Mouse (Mus musculus): ENCODE data around the gene Armc5. TPM values are rescaled to one million over a fixed set of nuclear protein-coding genes. Genes with fewer than 3 reads are reported as not detected.

The Armc5 gene
- total RNA-seq, 1 experiment, result 11.4 TPM

DNA sequence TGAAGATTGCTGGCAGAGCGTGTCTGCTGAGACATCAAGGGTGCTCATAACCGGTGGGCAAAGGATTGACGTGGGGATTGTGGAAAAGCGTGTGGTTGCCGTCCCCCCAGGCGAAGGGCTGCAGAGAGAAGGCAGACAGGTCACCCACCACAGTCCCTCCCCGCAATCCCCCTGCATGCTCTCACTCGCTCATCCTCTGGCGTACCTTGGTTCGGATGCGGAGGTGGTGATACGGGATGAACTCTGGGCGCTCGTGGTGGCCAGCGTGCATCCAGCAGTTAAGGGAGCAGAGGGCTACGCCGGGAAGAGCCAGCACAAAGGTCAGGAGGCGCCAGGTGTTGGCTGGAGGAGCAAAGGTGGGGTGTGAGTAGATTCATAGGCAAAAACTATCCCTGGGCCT, 31.4 kb upstream of the Armc5 start:
- no peaks in the 10 kb centered on the region for H3K36me3 ChIP-seq (ENCODE audit: control insufficient read depth, insufficient read depth, low read length, poor library complexity, severe bottlenecking)
- in situ Hi-C loops (cut with MboI; ENCODE audit: low sequenced_read_pairs in 2 of 2, unreplicated experiment in 2 of 2), result loop anchor here (10.0 to 25.0 kb wide), 2 partner anchors 191 to 193 kb away; partner anchors contain the start of gene Trim72 (in 1 of the 2)
- H3K9me3 ChIP-seq (ENCODE audit: control insufficient read depth, insufficient read depth, low read depth, low read length), result no peaks in the 10 kb centered on the region
- no peak overlapping the region for H3K4me3 ChIP-seq (ENCODE audit: insufficient read depth in 1 of 2, low read depth in 1 of 2, low read length in 2 of 2, poor library complexity in 1 of 2, severe bottlenecking in 1 of 2)
- H3K4me1 ChIP-seq (ENCODE audit: control insufficient read depth in 2 of 2, insufficient read depth in 2 of 2, low read length in 2 of 2, poor library complexity in 1 of 2), result no peaks in the 10 kb centered on the region
- H3K27ac ChIP-seq (ENCODE audit: insufficient read depth, low read depth, low read length, poor library complexity, severe bottlenecking), result no peak overlapping the region
- no peak for DNase-seq (ENCODE audit: low read depth, low spot score)
- no peak for TF ChIP-seq HCFC1 (IDR thresholded peaks at IDR 0.05; ENCODE audit: borderline replicate concordance, insufficient read depth, low read length)
- H3K9ac ChIP-seq (ENCODE audit: insufficient read depth, low read depth, low read length, poor library complexity, severe bottlenecking), result no peak overlapping the region

DNA sequence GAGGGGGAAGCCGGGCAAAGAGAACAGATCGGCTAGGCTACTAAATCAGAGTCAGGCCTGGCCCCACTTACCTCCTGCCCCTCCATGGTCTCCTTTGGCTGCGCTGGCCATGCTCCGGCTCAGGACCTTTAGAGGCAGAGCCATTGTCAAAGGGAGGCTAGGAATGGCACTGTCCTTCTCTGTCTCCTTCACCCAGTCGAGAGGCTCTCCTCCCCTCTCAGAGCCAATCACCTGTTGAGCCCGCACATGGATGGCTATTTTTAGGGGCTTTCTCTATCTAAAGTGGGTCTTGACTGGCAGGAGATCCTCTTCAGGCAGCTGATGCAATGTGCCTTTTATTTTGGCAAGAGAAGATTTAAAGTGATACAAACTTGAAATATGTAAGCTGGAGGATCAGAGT, 31.0 kb upstream of the Armc5 start, which contains the start of gene Cox6a2:
Cox6a2 (minus strand) TSS at position 236 of the 400 bp plus-strand sequence.
- no peak within 1 kb of the TSS for H3K9ac ChIP-seq (ENCODE audit: insufficient read depth, low read depth, low read length, poor library complexity, severe bottlenecking)
- no peaks in the 10 kb centered on the region for H3K4me1 ChIP-seq (ENCODE audit: control insufficient read depth in 2 of 2, insufficient read depth in 2 of 2, low read length in 2 of 2, poor library complexity in 1 of 2)
- in situ Hi-C loops (cut with MboI; ENCODE audit: low sequenced_read_pairs in 2 of 2, unreplicated experiment in 2 of 2), result loop anchor here (10.0 to 25.0 kb wide), 2 partner anchors 191 to 194 kb away; partner anchors contain the start of gene Trim72 (in 1 of the 2)
- no peak within 1 kb of the TSS for H3K27ac ChIP-seq (ENCODE audit: insufficient read depth, low read depth, low read length, poor library complexity, severe bottlenecking)
- DNase-seq (ENCODE audit: low read depth, low spot score), result no peak
- TF ChIP-seq ZC3H11A (IDR thresholded peaks at IDR 0.05; ENCODE audit: borderline replicate concordance, low read depth, low read length) (no peak), ZNF384 (IDR thresholded peaks at IDR 0.05; ENCODE audit: low read depth, low read length) (no peak), MAFK (IDR thresholded peaks at IDR 0.05; ENCODE audit: insufficient read depth, low read depth, low read length) (no peak), CHD2 (IDR thresholded peaks at IDR 0.05; ENCODE audit: low read depth, low read length) (no peak), HCFC1 (IDR thresholded peaks at IDR 0.05; ENCODE audit: borderline replicate concordance, insufficient read depth, low read length) (no peak)
- no peaks in the 10 kb centered on the region for H3K9me3 ChIP-seq (ENCODE audit: control insufficient read depth, insufficient read depth, low read depth, low read length)
- no peaks in the 10 kb centered on the region for H3K36me3 ChIP-seq (ENCODE audit: control insufficient read depth, insufficient read depth, low read length, poor library complexity, severe bottlenecking)
- H3K4me3 ChIP-seq (ENCODE audit: insufficient read depth in 1 of 2, low read depth in 1 of 2, low read length in 2 of 2, poor library complexity in 1 of 2, severe bottlenecking in 1 of 2), result no peak within 1 kb of the TSS

DNA sequence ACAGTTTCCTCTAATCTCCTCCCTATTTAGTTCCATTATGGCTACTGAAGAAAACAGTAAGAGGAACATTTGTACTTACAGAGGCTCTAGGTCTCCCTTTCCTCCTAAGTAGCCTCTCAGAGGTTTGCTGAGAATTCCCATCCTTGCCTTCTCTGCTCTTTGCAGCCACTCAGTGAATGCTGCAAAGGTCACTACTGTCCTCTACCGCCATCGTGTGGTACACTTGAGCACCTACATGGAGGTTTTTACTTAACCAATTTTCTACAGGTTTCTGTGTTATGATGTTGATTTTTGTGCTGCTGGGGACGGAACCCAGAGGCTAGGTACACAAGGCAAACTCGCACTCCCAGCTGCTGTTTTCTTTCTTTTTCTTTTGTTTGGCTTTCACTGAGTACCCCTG, 29.0 kb upstream of the Armc5 start:
- H3K9ac ChIP-seq (ENCODE audit: insufficient read depth, low read depth, low read length, poor library complexity, severe bottlenecking), result no peak overlapping the region
- peak; percentile 59 for DNase-seq (ENCODE audit: low read depth, low spot score)
- no peak overlapping the region for H3K4me3 ChIP-seq (ENCODE audit: insufficient read depth in 1 of 2, low read depth in 1 of 2, low read length in 2 of 2, poor library complexity in 1 of 2, severe bottlenecking in 1 of 2)
- H3K27ac ChIP-seq (ENCODE audit: insufficient read depth, low read depth, low read length, poor library complexity, severe bottlenecking), result no peak overlapping the region
- in situ Hi-C loops (cut with MboI; ENCODE audit: low sequenced_read_pairs in 2 of 2, unreplicated experiment in 2 of 2), result loop anchor here (10.0 to 25.0 kb wide), 2 partner anchors 193 to 196 kb away; partner anchors contain the start of gene Trim72 (in 1 of the 2)
- TF ChIP-seq ZC3H11A (IDR thresholded peaks at IDR 0.05; ENCODE audit: borderline replicate concordance, low read depth, low read length) (peak; percentile 99), CHD2 (IDR thresholded peaks at IDR 0.05; ENCODE audit: low read depth, low read length) (no peak)
- no peaks in the 10 kb centered on the region for H3K36me3 ChIP-seq (ENCODE audit: control insufficient read depth, insufficient read depth, low read length, poor library complexity, severe bottlenecking)
- H3K9me3 ChIP-seq (ENCODE audit: control insufficient read depth, insufficient read depth, low read depth, low read length), result no peaks in the 10 kb centered on the region
- H3K4me1 ChIP-seq (ENCODE audit: control insufficient read depth in 2 of 2, insufficient read depth in 2 of 2, low read length in 2 of 2, poor library complexity in 1 of 2), result no peaks in the 10 kb centered on the region

DNA sequence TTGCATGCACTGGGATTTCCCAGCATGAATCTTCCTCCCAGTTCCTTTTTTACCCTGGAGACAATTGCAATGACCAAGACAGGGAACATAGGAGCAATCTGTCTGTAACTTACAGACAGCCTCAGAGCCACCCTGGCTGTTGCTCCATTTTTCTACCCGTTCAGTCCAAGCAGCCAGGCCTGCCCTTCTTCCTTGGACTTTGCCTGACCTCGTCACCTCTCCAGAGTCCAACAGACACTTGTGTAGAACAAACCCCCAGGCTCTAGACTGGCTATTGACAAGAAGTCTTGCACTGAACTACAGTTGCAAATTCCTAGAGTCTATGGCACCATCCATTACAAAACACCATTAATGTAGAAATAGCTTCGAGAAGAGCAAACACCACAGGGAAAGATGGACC, 27.3 kb upstream of the Armc5 start:
- Histone ChIP-seq H3K4me1 (ENCODE audit: control insufficient read depth in 2 of 2, insufficient read depth in 2 of 2, low read length in 2 of 2, poor library complexity in 1 of 2) (no peaks in the 10 kb centered on the region), H3K36me3 (ENCODE audit: control insufficient read depth, insufficient read depth, low read length, poor library complexity, severe bottlenecking) (no peaks in the 10 kb centered on the region), H3K9me3 (ENCODE audit: control insufficient read depth, insufficient read depth, low read depth, low read length) (no peaks in the 10 kb centered on the region), H3K27ac (ENCODE audit: insufficient read depth, low read depth, low read length, poor library complexity, severe bottlenecking) (no peak overlapping the region), H3K9ac (ENCODE audit: insufficient read depth, low read depth, low read length, poor library complexity, severe bottlenecking) (no peak overlapping the region), H3K4me3 (ENCODE audit: insufficient read depth in 1 of 2, low read depth in 1 of 2, low read length in 2 of 2, poor library complexity in 1 of 2, severe bottlenecking in 1 of 2) (no peak overlapping the region)
- in situ Hi-C loops (cut with MboI; ENCODE audit: low sequenced_read_pairs in 2 of 2, unreplicated experiment in 2 of 2), result loop anchor here (10.0 to 25.0 kb wide), 2 partner anchors 195 to 198 kb away; partner anchors contain the start of gene Trim72 (in 1 of the 2)
- no peak for DNase-seq (ENCODE audit: low read depth, low spot score)
- no peak for TF ChIP-seq MAFK (IDR thresholded peaks at IDR 0.05; ENCODE audit: insufficient read depth, low read depth, low read length)
- TF ChIP-seq ZC3H11A (IDR thresholded peaks at IDR 0.05; ENCODE audit: borderline replicate concordance, low read depth, low read length), result no peak
- no peak for TF ChIP-seq ZNF384 (IDR thresholded peaks at IDR 0.05; ENCODE audit: low read depth, low read length)
- TF ChIP-seq HCFC1 (IDR thresholded peaks at IDR 0.05; ENCODE audit: borderline replicate concordance, insufficient read depth, low read length), result no peak
- TF ChIP-seq CHD2 (IDR thresholded peaks at IDR 0.05; ENCODE audit: low read depth, low read length), result no peak

DNA sequence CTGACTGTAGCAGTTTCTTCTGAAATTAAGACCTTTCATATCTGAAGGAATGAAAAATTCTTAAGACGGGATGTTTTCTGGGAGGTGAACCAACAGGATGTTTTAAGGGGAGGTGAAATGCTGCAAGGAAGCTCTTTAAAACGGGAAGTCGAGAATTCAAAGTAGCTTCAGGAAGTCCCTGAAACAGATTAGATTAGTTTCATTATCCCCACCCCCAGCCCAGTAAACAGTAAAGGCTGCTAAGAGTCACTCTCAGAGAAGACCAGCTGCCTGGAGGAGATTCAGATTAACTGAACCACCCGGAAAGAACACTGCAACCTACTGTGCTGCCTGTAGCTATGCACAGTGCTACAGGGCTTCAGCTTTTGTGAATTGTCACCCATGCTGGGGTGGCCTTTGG, 17.2 kb upstream of the Armc5 start:
- H3K27ac ChIP-seq (ENCODE audit: insufficient read depth, low read depth, low read length, poor library complexity, severe bottlenecking), result no peak overlapping the region
- H3K9me3 ChIP-seq (ENCODE audit: control insufficient read depth, insufficient read depth, low read depth, low read length), result no peaks in the 10 kb centered on the region
- no peak overlapping the region for H3K4me3 ChIP-seq (ENCODE audit: insufficient read depth in 1 of 2, low read depth in 1 of 2, low read length in 2 of 2, poor library complexity in 1 of 2, severe bottlenecking in 1 of 2)
- no peak for DNase-seq (ENCODE audit: low read depth, low spot score)
- H3K4me1 ChIP-seq (ENCODE audit: control insufficient read depth in 2 of 2, insufficient read depth in 2 of 2, low read length in 2 of 2, poor library complexity in 1 of 2), result no peaks in the 10 kb centered on the region
- no peak overlapping the region for H3K9ac ChIP-seq (ENCODE audit: insufficient read depth, low read depth, low read length, poor library complexity, severe bottlenecking)
- in situ Hi-C loops (cut with MboI; ENCODE audit: low sequenced_read_pairs in 2 of 2, unreplicated experiment in 2 of 2), result loop anchor here in 1 of 2 experiments (25.0 kb wide), 1 partner anchor 208 kb away; the partner anchor contains the start of gene Trim72
- no peak for TF ChIP-seq ZNF384 (IDR thresholded peaks at IDR 0.05; ENCODE audit: low read depth, low read length)
- no peak for TF ChIP-seq ZC3H11A (IDR thresholded peaks at IDR 0.05; ENCODE audit: borderline replicate concordance, low read depth, low read length)
- TF ChIP-seq MAFK (IDR thresholded peaks at IDR 0.05; ENCODE audit: insufficient read depth, low read depth, low read length), result no peak
- TF ChIP-seq HCFC1 (IDR thresholded peaks at IDR 0.05; ENCODE audit: borderline replicate concordance, insufficient read depth, low read length), result no peak
- no peak for TF ChIP-seq CHD2 (IDR thresholded peaks at IDR 0.05; ENCODE audit: low read depth, low read length)
- H3K36me3 ChIP-seq (ENCODE audit: control insufficient read depth, insufficient read depth, low read length, poor library complexity, severe bottlenecking), result no peaks in the 10 kb centered on the region; the same call in 1 of the 2 replicates
